Mouse (Mus musculus): Measurements from ENCODE around the gene Prss40.
"Not testable (repeated sequence)": the region's sequence is repeated elsewhere in the genome, so short reads cannot be mapped to it uniquely, and the experiment has no call there.

Prss40 gene

DNA sequence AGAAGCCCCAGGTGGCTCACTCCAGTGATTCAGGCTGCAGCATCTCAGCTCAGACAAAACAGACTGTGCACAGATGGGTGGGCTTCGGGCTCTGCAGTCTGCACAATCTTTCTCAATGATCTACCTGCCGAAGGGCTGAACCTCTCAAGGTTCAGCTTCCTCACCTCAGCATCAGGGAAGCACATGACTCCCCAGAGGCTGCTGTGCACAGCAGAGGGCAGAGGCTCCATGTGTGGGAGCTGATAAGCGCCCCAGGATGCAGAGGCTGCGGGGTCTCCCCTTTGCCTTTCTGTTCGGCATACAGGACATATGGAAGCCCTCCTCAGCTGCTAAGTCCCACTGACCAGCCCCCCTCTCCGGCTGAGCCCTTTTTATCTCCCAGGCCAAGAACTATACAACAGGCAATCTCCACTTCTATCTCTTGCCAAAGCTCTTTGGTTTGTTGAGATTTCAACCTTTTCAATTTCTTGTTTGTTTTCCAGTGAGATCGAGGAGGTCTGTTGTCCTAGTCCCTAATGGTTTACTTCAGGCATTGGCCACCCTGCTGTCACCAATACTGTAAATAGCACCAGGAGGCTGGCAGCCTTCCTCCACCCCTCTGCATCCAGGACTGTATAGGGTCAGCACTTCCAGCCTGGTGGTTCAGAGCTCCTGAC, 25.6 kb downstream of the Prss40 start, which contains the start of gene Cfc1:
Cfc1 (plus strand) TSS at position 606 of the 656 bp plus-strand sequence.
- DNase-seq (ENCODE audit: low read depth, low spot score): not testable (repeated sequence)

DNA sequence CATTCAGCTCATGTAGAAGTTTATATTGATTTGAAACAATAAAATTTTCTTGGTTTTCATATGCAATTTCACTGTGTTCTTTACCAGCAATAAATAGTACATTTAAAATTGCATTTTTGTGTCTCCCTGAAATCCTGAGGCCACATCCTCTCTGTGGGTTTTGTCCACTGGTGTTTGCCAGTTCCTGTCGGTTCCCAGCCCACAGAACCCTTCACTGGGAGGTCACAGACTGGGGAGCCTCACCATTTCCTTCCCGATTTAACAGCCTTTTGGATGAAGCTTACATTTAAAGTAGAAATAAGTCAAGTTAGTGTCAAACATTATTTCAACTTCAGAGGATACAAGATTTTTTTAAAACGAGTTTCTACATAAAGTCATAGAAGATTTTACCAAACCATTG, 26.2 kb downstream of the Prss40 start:
- not testable (repeated sequence) for DNase-seq (ENCODE audit: low read depth, low spot score)

DNA sequence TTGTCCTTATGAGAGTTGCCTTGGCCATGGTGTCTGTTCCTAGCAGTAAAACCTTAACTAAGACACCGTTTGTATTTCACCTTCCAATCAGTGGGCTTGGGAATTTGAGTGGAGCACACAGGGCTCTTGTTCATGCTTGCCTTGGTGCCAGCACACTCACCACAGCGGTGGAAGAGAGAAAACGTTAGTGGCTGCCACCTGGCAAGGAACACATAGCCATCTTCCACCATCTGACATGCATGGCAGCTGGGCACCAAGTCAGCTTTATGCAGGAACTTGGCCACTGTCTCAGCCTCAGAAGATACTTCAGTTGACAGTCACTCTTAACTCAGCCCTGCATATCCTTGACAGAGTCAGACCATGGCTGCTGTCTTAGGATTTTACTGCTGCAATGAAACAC, 37.1 kb downstream of the Prss40 start:
- no peak for DNase-seq (ENCODE audit: low read depth, low spot score)

DNA sequence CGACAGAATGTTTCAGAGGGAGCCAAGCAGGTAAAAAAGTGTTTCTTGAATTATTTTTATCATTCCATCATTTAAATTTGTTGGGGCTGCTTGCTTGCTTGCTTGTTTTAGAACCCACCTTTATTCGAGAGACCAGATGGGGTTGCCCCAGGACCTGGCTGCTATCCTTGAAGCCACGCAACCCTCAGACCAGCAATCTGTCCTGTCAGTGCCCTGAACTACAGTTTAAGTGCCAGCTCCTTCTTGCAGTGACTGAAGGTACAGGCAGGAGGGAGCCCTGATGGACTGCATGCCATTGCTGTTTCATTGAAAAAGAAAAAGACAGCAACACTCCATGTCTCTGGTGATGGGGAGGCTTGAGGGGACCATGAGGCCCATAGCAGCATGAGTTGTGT, 37.9 kb downstream of the Prss40 start:
- DNase-seq (ENCODE audit: low read depth, low spot score): no peak

DNA sequence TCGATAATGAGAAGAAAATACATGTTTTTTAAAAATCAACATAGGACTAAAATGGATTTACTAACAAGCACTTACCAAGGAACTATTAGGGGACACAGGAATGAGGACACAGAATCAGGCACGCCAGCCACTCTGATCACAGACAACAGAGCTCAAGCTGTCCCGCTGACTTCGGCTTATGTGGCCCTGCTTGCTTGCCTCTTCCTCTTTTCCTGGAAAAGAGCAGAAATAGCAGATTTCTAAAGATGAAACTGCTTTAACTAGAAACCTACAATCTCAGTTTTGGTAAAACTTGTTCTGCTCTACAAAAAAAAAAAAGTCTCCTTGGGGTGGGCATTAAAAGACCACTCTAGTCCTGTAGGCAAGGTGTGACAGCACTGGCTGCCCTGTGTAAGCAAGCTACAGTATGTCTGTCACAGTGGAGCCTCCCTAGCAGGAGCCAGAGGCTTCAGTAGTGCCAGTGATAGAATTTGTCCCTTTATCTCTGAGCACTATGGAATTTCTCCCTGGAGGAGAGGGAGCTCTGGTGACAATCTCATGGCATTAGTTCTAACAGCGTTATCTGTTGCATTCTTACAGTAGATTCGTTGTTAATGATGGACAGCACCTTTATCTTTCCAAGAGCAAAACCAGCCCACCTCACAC, 38.4 kb downstream of the Prss40 start:
- DNase-seq (ENCODE audit: low read depth, low spot score): no peak

DNA sequence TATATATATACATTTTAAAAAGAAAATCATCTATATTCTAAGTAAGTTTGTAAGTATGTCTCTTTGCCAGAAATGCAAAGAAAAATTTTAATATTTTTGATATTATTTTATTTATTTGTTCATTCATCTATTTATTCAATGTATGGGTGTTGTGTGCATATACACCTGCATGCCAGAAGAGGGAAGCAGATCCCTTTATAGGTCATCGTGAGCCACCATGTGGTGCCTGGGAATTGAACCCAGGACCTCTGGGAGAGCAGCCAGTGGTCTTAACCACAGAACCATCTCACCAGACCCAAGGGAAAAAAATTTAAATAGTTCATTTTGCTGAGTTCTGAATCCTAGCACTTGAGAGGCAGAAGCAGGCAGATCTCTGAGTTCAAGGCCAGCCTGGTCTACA, 42.5 kb downstream of the Prss40 start:
- DNase-seq (ENCODE audit: low read depth, low spot score): no peak

DNA sequence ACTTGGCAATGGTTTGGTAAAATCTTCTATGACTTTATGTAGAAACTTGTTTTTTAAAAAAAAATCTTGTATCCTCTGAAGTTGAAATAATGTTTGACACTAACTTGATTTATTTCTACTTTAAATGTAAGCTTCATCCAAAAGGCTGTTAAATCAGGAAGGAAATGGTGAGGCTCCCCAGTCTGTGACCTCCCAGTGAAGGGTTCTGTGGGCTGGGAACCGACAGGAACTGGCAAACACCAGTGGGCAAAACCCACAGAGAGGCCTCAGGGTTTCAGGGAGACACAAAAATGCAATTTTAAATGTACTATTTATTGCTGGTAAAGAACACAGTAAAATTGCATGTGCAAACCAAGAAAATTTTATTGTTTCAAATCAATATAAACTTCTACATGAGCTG, 42.9 kb downstream of the Prss40 start:
- DNase-seq (ENCODE audit: low read depth, low spot score): not testable (repeated sequence)

DNA sequence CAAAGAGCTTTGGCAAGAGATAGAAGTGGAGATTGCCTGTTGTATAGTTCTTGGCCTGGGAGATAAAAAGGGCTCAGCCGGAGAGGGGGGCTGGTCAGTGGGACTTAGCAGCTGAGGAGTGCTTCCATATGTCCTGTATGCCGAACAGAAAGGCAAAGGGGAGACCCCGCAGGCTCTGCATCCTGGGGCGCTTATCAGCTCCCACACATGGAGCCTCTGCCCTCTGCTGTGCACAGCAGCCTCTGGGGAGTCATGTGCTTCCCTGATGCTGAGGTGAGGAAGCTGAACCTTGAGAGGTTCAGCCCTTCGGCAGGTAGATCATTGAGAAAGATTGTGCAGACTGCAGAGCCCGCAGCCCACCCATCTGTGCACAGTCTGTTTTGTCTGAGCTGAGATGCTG, 43.4 kb downstream of the Prss40 start:
- DNase-seq (ENCODE audit: low read depth, low spot score): not testable (repeated sequence)

DNA sequence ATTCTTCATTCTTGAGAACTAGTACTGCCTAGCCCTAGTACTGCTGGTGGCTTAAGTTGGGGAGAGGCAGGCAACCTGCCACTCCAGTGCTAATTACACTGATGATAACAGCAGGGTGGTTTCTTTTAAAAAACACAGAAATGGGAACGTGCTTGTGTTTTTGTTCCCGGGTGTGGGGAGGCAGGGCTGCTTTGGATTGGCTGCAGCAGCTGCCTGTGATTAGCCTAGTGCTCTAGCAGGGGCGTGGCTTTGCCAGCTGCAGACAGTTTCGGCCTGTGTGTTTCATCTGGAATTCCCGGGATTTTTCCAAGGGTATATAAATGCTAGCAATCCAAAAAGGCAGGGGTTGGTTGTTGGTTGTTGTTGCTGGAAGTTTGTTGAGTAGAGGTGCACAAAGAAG, 44.1 kb downstream of the Prss40 start:
- no peak for DNase-seq (ENCODE audit: low read depth, low spot score)

DNA sequence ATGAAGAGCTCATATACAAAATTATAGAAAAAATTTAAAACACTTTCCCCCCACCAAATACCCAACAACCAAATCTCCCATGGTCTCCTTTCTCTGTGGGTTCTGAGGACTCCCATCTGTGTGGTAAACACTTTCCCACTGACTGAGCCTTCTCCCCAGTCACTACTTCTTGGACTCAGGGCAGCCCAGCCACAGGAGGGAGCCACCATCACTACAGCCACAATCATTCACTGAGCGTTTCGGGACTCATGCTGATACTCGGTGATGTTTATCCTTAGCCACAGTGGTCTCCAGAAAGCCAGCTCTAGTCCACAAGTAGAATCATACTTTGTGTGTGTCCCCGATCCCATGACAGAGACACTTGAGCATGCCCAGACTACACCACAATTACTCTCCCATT, 47.7 kb downstream of the Prss40 start:
- DNase-seq (ENCODE audit: low read depth, low spot score): no peak

DNA sequence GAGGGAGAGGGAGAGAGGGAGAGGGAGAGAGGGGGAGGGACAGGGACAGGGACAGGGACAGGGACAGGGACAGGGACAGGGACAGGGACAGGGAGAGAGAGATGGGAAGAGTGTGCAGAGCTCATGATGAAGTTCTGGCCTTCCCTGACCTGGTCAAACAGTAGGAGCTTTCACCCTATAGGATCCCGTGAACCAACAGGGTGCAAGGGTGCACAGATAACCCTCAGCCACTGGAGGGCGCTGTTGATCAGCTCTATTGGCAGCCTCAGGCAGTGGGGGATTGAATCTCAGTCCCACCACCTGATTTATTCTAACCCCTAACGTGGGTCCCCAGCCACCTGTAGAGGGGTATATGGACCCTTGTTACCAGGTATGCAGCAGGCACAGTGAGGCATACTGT, 49.7 kb downstream of the Prss40 start:
- no peak for DNase-seq (ENCODE audit: low read depth, low spot score)

DNA sequence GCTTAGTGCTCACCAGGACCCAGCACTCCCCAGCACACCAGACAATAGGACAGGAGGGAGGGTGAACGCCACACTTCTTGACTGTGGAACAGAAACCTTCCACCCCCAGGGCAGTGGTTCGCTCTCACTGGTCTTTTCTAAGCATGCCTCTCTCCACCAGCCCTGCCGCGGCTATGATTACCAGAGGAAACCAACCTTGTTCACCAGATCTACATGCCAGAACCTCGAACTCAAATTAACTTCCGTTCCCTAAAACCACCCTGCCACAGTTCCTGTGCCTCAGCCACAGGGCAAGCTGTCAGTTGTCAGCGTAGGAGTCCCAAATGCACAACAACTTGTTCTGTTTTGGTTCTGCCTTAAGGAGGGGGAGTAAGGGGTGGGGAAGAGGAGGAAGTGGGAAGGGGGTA, 50.2 kb downstream of the Prss40 start:
- no peak for DNase-seq (ENCODE audit: low read depth, low spot score)

DNA sequence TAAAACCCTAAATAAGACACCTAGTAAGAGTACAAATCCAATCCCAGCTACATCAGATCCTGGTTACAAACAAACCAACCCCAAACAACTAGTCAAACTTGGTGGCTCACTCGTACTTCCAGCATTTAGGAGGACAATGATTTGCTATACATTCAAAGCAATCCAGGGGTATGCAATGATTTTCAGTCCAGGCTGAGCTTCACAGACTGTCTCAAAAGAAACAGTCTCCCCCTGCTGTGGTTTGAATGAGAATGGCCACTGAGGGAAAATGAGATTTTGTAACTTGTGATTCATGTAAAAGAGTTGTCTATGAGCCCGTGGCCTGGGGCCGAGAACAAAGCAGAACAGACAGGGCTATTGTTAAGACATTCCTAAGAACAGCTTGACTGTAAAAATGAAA, 52.8 kb downstream of the Prss40 start:
- DNase-seq (ENCODE audit: low read depth, low spot score): no peak

DNA sequence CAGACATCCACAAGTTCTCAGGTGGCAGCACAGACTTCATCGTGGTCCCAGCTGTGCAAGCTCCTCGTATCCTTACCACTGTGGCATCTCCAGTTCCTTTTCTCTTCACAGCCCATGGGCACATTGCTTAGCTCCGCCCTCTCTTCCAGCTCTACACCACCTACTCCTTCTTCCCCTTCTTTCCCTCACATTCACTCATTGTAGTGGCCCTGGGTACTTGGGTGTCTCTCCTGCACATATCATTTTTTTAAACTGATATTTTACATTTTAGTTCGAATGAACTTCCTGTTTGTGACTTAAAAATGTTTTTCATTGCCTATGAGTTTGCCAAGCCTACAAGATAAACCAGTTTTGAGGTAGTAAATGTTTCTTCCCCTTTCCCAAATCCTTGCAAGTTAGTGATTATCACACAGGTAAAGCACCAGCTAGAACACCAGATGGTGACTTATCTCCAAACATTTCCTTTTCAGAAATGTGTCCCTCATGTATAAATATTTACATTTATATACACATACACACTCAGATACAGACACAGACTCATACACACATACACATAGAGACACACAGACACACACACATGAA, 54.7 kb downstream of the Prss40 start:
- DNase-seq (ENCODE audit: low read depth, low spot score): no peak

DNA sequence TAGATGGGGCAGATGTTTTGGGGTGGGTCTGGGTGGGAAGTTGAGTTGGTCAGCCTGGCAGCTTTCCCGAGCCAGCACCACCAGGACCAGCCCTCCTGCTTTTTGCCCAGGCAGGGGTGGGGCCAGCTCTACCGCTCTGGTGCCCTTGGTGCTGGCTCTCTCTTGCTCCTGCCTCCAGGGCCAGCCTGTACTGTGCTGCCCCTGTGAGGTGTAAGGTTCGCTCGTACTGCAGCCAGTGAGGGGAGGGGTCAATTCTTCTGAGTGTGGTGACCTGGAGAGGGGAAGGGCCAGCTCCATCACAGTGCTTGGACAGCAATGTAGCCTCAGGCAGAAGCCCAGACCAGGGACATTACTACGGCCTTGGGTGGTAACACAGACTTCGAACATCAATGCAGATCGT, 55.4 kb downstream of the Prss40 start:
- DNase-seq (ENCODE audit: low read depth, low spot score): no peak

DNA sequence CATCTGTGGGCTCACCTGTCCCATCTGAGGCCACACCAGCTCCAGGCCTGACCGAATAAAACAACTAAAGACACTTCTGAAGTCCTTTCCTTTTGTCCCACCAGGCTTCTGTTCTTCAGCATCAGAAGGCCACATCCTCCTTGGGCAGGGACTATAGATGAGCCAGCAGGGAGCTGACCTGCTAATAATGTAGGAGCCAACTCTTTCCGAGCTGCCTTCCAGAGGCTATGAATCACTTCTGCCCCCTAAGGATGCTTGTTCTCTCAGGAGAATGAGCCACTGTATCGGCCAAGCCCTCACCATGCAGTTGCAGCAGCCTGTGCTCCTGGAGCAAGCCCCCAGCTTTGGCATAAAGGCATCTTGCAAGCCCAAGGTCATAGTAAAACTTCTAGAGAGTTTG, 57.8 kb downstream of the Prss40 start:
- no peak for DNase-seq (ENCODE audit: low read depth, low spot score)

Data from c-Kit-negative CD71-positive TER-119-positive erythroid progenitor cells, embryonic 14.5 days (primary cell).